Mouse (Mus musculus) induced T-regulatory cell, adult 2 months (primary cell): ENCODE measurements around the gene Gprin1.

ENCODE experiments used
- DNase-seq: peaks from one replicate; pipeline ENCODE4 v3.0.0-alpha.2; 2012; ENCODE audit warnings: low read depth

Gprin1 gene

DNA sequence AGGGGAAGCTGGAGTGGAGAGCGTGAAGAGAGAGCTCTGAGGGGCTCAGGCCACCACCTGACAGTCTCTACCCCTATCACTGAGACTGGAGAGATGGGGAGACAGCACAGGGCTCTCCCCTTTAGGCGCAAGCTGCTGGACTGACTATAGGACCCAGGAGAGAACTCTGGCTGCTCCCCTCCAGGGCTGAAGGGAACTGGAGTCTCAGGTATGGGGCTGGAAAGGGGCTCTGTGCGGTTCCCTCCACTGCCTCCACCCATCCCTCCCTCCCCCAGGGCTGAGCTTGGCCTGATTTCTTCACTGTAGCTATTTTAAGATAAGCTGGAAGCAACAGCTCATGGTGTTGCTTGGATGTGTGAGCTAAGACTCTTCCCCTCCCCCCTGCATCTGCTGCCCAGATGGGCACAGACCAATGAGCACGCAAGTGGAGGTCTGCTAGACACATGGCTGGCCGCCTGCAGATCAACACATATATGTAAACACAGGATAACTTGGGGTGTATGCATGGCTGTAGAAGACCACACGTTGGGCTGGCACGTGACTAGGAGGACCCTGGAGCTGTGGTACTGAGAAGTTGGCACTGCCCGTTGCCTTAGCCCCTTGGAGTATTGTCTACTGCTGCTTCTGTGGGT is 10.6 kb upstream of the Gprin1 start:
- DNase-seq, result no peak

DNA sequence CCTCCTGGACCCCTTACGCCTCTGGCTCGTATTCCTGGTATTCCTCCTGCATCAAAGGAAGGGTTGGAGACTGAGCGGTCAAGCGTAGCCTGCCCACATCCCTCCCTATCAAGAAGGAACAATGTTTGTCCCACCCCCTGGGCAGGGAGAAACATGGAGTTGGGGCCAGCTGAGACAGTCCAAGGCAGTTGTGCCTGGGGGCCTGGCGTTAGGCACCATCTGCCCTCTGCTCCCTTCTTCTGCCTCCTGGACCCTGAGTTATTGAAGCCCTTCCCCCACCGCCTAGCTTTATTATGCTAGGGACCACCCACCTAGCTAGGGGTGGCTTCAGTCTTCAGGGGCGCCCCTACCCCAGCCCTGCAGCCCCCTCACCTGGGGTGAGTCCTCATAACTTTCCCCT is 9.8 kb upstream of the Gprin1 start:
- no peak for DNase-seq

DNA sequence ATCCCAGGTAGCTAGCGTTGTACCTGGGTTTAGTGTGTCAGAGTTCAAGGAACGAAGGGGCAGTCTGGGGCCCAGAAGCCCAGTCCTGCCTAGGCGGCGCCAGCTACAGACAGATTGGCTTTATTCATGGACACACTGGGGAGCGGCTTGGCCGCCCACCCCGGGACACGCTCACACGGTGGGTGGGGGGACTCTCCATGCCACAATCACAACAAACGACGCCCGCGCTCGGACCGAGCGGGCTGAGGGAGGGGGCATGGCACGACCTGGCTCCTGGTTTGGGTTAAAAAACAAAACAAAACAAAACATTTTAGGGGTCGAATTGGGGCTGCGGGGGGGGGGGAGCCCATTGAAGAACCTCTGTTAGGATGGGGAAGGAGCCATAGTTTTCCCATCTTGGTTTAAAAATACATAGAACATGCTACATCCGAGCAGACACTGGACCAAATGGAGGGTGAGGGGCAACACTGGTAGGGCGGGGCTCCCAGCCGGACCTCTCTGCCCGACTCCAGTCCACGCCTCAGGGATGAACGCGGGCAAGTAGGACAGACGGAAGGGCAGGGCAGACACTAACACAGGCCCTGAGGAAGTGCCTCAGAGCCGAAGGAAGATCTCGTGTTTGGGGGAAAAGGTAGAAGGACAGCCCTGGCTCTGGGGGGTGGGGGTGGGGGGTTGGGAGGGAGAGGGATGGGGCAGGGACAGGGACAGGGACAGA is 9.2 kb upstream of the Gprin1 start:
- DNase-seq, result no peak

DNA sequence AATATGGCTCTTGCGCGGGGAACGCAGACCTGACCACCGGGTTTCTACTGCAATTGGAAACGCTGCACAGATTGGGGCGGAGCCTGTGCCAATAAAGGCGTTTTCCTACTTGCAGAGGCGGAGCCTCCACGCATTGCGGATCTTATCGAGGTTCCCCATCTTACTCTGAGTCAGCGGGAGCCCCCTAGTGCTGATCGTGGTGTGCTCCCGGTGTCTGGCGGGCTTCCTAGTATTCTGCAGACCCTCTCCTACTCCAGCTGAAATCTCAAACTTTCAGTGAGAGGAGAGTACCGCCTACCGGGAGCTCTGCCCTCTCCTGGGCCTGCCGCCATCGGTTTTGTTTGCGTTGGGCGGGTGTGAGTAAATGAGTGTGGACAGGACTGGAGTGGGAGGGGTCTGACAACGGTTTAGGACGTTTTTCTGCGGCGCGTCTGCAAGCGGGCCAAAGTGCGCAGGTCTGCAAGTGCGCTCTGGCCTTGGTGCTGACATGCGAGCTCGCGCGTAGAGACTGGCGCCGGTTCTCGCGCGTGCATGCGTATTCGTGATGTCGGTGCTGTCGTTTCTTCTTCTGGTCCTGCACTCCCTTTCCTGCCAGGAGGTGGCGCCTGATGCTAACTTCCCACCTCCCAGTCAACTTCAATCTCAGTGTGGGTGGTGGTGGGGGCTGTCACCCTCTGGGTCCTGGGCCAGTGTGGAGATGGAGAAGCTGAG is 8.5 kb upstream of the Gprin1 start:
- DNase-seq, result peak; percentile 71

DNA sequence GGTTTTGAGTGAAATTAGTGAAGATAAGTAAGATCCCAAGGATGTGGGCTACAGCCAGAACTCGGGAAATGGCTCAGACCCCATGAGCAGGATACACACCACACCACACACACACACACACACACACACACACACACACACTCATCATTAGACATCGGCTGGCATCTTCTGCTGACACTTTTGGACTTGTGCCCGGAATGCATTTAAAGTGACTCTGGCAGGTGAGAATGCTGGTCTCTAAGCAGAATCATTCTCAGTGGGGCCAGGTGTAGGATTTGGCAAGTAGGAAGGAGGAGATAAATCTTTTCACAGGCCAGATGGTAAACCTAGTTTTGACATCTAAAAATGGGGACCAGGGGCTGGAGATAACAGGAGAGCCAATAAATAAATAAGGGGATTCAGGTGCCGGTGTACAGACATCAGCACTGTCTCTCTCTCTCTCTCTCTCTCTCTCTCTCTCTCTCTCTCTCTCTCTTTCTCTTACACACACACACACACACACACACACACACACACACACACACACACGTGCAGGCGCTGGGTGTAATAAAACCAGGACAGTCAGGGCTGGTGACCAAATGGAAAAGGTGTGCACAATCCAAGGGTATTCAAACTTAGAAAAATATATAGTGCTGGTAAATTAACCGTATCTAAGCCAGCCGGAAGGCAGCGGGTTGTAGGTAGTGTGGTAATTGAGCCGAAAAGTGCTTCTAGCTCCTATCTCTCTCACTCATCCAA is 7.6 kb upstream of the Gprin1 start:
- no peak for DNase-seq

DNA sequence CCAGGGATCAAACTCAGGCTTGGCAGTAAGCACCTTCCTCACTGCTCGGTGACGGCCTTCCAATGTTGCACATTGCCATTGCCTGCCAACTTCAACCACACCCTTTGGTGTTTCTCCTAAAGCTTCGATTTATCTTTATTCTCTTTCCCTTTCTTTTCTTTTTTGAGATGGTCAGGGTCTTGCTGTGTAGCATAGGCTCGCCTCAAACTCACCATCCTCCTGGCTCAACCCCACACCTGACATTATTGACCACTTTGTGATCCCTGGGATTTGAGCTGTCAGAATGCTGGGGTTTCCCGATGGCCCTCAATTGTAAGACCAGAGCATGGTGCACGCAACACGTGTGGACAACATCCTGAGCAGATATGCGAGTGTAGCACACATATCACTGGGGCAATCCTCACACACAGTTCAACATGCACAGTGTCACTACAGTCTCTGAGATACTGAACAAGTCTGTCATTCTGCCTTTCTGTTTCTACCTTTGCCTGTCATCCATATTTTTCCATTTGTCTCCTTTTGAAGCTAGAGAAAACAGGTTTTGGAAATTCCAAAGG is 6.6 kb upstream of the Gprin1 start:
- DNase-seq, result no peak

DNA sequence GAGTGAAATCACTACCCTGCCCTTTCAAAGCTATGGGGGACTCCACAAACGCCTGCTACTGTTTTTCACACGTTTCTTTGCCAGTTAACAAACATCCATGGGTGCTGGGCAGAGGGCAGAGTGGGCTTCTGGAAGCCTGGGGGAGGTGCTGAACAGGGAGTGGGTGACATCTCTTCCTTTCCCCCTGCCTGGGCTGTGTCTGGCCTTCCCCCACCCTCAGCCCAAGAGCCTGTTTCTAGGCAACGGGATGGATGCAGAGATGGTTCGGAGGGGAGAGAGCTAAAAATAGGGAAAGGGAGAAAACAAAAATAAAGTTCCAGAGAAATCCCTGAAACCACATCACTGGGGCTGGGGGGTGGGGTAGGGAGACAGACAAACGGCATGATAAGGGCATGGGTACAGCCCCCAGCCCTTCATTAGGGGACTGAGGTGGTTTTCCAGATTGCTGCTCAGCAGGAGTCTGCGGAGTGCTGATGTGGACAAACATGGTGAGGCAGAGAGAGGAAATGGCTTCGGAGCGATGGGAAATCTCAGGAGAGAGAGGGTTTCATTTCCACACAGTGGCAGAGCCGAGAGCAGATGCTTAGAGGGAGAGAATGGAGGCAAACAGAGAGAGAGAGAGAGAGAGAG is 5.6 kb upstream of the Gprin1 start:
- no peak for DNase-seq

DNA sequence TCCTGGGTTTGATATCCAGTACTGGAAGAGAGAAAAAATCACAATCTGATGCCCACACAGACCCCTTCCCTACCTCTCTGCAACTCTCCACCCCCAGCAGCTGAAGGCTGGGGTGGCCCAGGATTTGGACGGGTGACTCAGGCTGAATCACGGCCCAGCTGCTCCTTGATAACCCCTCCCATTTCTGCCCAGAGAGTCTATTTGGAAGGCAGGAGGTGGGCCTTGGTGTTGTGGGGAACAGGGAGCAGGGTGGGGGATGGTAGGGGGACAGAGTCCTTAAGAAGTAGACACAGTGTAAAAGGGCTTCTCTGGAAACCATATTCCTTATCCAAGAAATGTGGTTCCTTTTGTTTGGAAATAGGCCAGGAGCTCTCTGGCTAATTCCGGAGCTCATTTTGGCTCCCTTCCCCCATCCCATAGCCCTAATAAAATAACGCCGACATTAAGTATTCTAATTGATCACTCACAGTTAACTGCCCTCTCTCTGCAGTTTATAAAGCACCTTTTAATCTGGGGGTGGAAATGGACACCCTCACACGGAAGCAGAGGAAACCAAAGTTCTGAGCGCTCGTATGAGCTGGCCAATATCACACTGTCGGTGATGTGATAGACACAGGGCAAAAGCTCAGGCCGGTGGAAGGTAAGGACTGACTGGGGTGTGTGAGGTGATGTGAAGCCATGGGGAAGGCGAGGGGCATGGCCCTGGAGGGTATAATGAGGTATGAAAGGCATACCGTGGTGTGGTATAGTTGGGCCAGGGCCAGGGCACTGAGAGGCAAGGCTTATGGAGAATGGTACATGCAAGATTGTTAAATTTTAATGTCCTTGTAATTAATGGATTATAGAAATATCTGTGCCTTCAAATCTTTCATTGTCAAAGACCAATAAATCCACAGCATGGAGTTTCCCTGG is 4.8 kb upstream of the Gprin1 start:
- no peak for DNase-seq

DNA sequence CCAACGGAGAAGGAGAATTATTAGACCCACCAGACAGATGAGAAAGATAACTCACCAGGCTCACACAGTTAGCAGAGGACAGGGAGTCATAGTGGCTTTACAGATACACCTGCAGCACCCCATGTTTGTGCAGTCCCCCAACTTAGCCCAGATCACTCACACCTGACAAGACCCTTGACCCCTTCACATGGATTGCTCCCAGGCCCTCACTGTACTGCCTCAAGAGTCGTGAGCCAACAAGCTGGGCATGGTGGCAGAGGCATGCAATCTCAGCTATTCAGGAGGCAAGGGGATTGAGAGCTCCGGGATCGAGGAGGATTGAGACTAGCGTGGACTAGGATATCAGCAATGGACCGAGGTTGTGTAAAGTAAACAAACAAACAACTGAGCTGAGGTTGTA is 4.1 kb upstream of the Gprin1 start:
- no peak for DNase-seq

DNA sequence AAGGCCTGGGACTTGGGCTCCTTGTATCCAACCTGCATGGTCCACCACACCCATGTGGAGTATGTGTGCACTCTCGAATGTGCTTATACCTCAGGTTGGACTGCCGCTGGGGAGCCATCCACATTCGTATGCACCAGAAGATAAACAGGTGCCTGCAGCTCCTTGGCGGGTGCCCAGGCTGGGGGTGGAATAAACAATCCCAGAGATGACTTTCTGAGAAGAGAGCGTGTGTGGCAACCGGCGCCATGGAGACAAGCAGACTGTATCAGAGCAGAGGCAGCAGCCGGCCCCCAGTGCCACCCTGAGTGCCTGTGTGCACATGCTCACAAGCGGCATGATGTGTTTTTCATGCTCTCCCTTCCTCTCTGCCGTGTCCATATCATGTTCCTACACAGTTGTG is 3.0 kb upstream of the Gprin1 start:
- DNase-seq, result no peak

DNA sequence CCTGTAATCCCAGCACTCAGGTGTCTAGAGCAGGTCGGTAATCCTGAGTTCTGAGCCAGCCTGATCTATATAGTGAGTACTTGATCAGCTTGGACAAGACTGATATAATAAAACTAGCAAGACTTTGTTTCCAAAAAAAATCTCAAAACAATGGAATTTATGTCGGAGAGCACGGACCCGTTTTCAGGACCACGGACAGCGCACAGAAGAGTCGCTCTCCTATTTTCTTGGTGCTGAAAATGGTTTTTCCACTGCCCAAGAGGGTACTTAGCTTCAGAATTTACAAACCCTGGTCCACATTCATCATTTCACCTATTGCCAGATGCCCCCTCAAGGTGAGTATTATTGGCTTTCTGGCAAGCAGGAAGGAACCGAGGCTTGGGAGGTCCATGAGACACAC is 1.0 kb upstream of the Gprin1 start:
- DNase-seq, result peak; percentile 54

DNA sequence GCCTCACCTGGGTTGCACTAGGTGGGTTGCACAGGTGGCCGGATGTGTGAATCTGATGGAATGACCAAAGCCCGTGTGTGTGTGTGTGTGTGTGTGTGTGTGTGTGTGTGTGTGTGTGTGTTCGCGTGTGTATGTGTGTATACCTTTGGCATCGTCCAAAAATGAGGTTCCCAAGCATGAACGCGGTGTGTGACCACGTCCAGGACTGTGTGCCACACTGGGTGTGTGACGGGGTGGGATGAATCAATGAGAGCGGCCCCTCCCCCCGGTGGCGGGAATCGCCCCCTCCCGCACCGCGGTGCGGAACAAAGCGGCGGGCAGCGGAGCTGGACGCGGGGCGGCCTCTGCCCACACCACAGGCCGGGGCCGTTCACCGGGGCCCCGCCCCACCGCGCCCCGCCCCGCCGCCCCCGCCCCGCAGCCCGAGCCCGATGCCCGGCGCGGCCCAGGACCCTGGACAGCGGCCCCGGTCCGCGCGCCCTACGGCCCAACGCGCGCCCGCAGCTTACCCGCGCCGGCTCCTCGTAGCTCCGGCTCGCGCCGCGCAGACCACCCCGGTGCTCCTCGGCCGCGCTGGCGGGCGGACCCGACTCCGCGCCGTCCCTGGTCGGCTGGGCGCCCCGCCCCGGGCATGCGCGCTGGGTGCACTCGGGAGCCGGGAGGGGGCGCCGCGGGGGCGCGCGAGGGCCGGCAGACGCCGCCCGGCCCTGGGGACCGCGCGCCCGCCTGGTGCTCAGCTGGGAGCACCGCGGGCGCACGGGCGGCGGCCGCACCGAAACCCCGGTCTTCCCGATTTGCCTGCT is 412 bp downstream of the Gprin1 start:
- peak; percentile 8 for DNase-seq

DNA sequence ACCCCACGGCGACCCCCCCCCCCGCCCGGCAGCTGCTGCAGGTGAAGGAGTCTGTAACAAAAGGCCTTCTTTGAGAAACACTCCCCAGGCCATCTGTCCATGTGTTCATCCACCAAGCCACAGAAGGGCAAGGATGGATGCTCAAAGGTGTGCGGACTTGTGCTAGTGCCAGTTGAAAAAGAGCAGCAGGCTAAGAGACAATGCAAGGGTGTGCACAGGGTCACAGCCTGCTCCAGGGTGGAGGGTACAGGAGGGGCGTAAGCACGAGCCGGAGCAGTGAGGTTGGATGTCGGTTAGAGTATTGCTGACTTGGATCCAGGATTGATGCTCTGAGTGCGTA is 983 bp downstream of the Gprin1 start:
- no peak for DNase-seq

DNA sequence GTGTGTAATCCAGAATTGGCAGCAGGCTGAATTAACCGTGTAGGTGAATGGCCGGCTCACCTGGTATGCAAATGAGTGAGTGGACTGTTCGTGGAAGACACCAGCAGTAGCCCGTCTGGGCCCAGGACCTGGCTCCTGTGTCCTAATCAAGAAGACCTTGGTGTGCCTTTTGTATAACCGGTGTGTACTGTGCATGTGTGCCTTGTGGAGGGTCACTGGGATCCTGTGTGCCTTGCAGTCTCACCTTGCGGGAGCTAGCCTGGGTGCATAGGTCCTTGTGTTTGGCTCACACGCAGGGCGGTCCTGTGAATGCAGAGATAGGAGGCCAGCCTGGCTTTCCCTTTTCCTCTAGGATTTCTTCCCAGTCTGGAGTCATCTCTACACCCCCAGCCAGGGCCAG is 1.5 kb downstream of the Gprin1 start:
- DNase-seq, result no peak

DNA sequence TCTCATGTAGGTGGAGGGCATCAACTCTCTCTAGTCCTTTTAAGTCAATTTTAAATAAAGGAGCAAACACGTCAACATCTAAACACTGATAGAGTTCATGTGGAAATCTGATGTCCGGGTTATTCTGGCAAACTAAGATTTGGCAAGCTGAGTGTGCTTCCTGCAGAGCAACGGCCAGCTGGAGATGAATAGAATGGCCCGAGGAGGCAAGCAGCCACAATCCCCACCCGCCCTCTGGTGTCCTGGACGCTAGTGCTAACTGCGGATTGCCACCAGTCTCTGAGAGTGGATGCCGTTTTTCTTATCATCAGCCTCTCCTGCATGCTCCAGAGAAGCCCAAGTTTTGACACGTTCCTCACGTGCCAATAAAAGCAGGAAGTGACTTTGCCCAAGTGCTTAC is 2.8 kb downstream of the Gprin1 start:
- DNase-seq, result no peak

DNA sequence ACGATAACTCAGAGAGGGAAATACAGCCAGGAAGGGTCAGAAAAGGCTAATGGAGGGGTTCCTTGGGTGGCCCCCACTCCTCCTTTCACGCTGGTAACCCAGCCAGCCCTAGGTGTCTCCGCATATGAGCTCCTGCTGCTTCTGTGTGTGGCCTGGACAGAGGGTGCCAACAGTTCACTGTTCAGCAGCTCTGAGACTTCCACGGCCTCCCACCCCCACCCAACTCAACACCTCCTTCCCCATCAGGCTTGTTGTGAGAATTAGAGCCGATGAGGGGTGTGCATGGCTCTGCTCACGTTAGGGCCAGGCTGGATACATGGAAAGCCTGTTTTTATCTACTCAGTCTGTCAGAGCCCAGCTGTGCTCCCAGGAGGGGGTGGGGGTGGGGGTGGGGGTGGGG is 3.6 kb downstream of the Gprin1 start:
- no peak for DNase-seq

DNA sequence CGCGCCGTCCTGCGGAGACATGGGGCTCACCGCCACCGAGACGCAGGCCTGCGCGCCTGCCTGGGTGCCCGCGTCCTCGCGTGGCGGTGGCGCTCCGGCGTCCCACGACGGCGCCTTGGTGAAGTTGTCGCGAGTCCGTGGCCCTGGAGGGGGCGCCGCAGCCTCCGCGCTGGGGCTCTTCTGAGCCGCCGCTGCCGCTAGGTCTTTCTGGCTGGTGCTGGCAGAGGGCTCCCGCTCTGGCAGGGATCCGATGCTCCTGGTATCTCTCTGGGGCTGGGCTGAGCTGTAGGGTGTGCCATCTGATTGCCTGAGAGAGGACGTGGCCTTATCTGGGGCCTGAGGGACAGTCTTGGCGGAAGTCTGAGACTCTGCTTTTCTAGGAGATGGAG is 11.5 kb downstream of the Gprin1 start:
- DNase-seq, result no peak

DNA sequence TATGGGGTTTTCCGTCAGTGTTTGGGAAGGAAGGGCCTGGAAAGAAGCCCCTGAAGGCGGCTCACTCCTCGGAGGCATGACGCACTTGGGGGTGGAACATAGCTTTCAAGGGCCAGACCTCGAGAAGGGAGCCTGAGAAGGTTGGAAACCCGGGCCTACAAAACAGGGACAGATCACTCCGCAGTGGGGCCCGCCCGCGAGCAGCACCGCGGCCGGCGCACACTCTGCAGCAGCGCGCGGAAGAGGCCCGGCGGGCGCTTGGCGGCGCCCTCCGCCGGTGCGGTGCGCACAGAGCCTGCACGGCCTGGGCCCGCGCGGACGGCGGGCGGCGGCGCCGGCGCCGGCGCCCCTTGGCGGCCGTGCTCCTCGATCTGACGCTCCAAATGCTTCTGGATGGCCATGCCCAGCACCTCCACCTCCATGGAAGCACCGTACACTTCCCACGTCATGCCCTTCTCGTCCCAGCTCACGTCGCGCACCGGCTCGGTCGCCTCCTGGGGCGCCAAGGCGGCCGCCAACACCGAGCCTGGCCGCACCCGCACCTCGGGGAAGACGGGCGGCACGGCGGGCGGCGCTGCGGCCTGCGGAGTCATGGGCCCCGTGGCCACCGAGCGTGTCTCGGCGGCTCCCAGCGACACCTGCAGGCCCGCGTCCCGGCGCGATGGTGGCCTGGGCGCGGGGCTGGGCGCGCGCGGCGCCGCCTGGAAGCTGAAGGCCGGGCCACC is 12.0 kb downstream of the Gprin1 start:
- no peak for DNase-seq

DNA sequence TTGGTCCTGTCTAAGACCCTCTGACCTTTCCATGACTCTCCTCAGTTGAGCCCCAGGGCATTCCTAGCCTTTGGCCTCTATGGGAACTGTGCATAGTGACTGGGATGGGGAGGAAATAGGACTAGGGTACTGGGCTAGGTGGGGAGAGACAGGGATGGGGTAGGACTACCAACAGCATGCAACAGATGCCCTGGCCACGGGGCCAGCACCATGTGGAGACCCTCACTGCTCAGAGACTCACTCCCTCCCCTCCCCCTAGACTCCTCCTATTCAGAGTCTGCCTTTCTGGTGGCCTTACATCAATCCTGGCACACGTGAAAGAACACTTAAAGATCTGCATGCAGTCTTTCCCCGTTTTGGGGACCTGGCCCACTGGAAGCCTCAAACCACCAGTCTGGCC is 12.7 kb downstream of the Gprin1 start:
- no peak for DNase-seq

DNA sequence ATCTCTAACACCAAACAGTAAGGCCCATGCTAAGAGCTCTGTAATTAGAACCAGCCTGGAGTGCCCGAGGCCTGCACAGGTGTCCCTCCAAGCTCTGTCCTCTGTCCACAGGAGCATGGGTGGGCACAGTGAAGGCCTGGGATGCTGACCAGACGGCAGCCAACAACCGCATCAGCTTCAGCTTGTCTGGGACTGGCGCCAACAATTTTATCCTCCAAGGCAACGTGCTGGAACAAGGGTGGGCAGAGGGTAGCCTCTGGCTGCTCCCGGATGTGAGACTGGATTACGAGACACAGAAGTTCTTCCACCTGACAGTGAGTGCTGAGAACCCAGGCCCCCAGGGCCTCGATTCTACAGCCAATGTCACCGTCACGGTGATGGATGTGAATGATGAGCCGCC is 23.5 kb downstream of the Gprin1 start:
- no peak for DNase-seq
